Mouse (Mus musculus) embryonic facial prominence, embryonic 11.5 days (tissue): ENCODE results near the gene Gsk3a. TPM values are rescaled to one million over a fixed set of nuclear protein-coding genes. Genes with fewer than 3 reads are reported as not detected.
A peak's percentile ranks its signal among the peaks of the same experiment; 100 is the strongest.

ENCODE experiments used
- ATAC-seq: fragments of 200-750 bp; cut with Nextera tagmentation; replicated peaks from 2 replicates; pipeline ENCODE4 v1.8.0; 2017; ENCODE audit warnings: low read depth; ENCODE audit not compliant: insufficient number of reproducible peaks, low FRiP score, low TSS enrichment
- DNase-seq: peaks from one replicate; pipeline ENCODE4 v3.0.0-alpha.2; 2015; ENCODE audit warnings: low spot score
- H3K27ac ChIP-seq: fragments of 300-500 bp; sonication (generic); replicated peaks from 2 replicates; pipeline ENCODE4 v1.5.1; 2014; ENCODE audit warnings: mild to moderate bottlenecking, low read depth, low read length, control low read depth
- H3K27me3 ChIP-seq: fragments of 300-500 bp; sonication (generic); 2 replicates; pipeline ENCODE4 v1.6.1; 2014; ENCODE audit warnings: mild to moderate bottlenecking, low read length, moderate library complexity, mixed read lengths; ENCODE audit not compliant: control insufficient read depth, insufficient read depth
- H3K36me3 ChIP-seq: fragments of 300-500 bp; sonication (generic); replicated peaks from 2 replicates; pipeline ENCODE4 v1.6.1; 2014; ENCODE audit warnings: low read depth, mild to moderate bottlenecking, low read length, moderate library complexity, mixed read lengths; ENCODE audit not compliant: control insufficient read depth, insufficient read depth
- H3K4me1 ChIP-seq: fragments of 300-500 bp; sonication (generic); 2 replicates; pipeline ENCODE4 v1.6.1; 2014; ENCODE audit warnings: low read length, mixed read lengths; ENCODE audit not compliant: control insufficient read depth, insufficient read depth
- H3K4me2 ChIP-seq: fragments of 300-500 bp; sonication (generic); 2 replicates; pipeline ENCODE4 v1.6.1; 2014; ENCODE audit warnings: low read depth, mild to moderate bottlenecking, control low read depth, low read length, moderate library complexity
- H3K4me3 ChIP-seq: fragments of 300-500 bp; sonication (generic); 2 replicates; pipeline ENCODE4 v1.5.1; 2014; ENCODE audit warnings: low read depth, low read length, control low read depth
- H3K9ac ChIP-seq: fragments of 300-500 bp; sonication (generic); replicated peaks from 2 replicates; pipeline ENCODE4 v1.6.1; 2014; ENCODE audit warnings: mild to moderate bottlenecking, control low read depth, low read length
- H3K9me3 ChIP-seq: fragments of 300-500 bp; sonication (generic); replicated peaks from 2 replicates; pipeline ENCODE4 v1.6.1; 2016; ENCODE audit warnings: mild to moderate bottlenecking, low read length, inconsistent platforms, mixed read lengths; ENCODE audit not compliant: control insufficient read depth
- WGBS: fragments of 180-500 bp; shearing (Covaris S2); extraction: QIAGEN DNeasy Blood & Tissue Kit; methylation state at CpG from one replicate; pipeline ENCODE4 v1.1.7; 2014; 5-methylcytosine and 5-hydroxymethylcytosine counted together
- polyA plus RNA-seq: library from polyadenylated mRNA; unstranded; fragments of >200 nt; fragmentation: Nextera tagmentation; extraction: Ambion mirVana; gene quantifications from 2 replicates; pipeline ENCODE4 v1.2.1, GENCODE M21; 2014

Gsk3a gene
- polyA plus RNA-seq, 1 experiment from 2014 or later: 12.6 TPM

DNA sequence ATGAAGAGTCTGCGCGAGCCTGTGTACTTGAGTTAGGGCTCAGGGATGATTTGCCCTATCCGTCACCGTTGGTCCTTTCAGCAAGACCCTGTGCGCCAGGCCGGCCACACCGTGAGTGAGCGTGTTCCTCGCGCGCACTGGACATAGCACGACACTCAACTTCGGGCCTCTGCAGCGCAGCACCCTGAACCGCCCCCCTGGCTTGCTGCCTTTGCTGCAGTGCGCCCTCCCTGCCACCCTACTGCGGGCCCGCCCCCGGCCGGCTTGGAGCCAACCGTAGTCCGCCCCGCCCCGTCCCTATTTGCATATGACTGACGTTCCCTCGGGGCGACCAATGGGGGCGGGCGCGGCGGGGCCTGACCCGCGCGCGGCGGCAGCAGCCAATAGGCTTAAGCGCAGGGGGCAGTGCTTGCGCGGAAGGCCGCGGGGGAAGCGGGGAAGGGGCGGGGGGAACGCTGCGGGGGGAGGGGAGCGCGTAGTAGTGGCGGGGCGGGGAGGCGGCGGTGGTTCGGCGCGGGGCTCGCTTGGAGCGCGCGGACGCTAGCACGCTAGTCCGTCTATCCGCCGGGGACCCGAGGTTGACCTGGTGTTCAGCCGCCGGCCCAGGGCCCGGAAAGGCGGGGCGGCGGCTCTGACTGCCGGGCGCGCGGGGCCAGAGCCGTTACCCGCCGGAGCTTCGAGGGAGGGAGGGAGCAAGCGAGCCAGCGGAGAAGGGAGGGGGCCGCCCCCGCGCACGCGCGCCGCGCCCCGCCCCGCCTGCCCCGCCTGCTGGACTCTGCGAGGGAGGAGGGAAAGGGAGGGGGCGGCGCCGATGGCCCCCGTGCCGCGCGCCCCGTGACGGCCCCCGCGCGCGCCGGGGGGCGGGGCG, 44.3 kb upstream of the Gsk3a start:
- WGBS: under 1% methylated on average over 59 of the region's 108 CpGs
- Histone ChIP-seq H3K4me1 (peaks cover 19% of the 10 kb centered on the region), H3K4me2 (peak overlapping the region; percentile 87), H3K9me3 (no peaks in the 10 kb centered on the region), H3K36me3 (peaks cover 5% of the 10 kb centered on the region), H3K4me3 (peak overlapping the region; percentile 78), H3K27me3 (no peaks in the 10 kb centered on the region), H3K9ac (peak overlapping the region; percentile 83), H3K27ac (peak overlapping the region; percentile 97)
- ATAC-seq (peak; percentile 74), DNase-seq (peak; percentile 98)

DNA sequence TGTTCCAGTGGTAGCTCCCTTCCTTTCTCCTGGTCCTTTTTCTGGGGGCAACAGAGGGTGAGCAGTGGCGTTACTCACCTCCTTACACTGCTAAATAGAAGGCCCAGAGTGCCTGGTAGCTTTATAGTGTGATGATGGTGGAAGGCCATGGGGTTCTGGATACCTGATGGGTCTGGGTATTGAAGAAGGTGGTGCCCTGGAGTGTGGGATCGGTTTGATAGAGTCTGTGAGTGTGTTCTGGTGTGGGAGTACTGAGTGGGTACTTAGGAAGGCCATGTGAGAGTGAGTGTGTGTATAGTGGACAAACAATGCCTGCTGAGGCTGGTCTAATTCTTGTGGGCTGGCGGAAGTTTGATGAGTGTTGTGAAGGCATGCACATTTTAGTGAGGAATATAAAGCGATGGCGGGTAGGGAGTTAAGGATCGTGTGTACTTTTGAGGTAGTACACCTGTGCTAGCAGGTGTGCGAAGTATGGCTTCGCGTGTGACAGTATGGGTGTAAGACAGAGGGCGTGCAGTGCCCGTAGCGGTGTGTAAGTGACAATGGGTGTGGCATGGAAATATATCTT, 43.6 kb upstream of the Gsk3a start:
- ATAC-seq: no peak; the same call in 1 of the 2 replicates
- H3K9ac ChIP-seq: peak overlapping the region; percentile 43; the same call in 1 of the 2 replicates
- no peaks in the 10 kb centered on the region for H3K27me3 ChIP-seq
- no peaks in the 10 kb centered on the region for H3K9me3 ChIP-seq
- H3K27ac ChIP-seq: peak overlapping the region; percentile 97
- peak overlapping the region; percentile 66 for H3K4me2 ChIP-seq
- DNase-seq: no peak
- H3K4me3 ChIP-seq: peak overlapping the region; percentile 78
- H3K4me1 ChIP-seq: peaks cover 19% of the 10 kb centered on the region
- peaks cover 1% of the 10 kb centered on the region; the same call in 1 of the 2 replicates for H3K36me3 ChIP-seq
- WGBS: 26% methylated on average over 12 of the region's 12 CpGs

GRCm38 (mm10) chr7:25279861-25280791, 42.5 kb upstream of the Gsk3a start:
- Histone ChIP-seq H3K4me2 (peak overlapping the region; percentile 97), H3K4me1 (peaks cover 19% of the 10 kb centered on the region), H3K27me3 (no peaks in the 10 kb centered on the region), H3K9me3 (no peaks in the 10 kb centered on the region), H3K9ac (peak overlapping the region; percentile 83), H3K36me3 (no peaks in the 10 kb centered on the region), H3K4me3 (peak overlapping the region; percentile 55), H3K27ac (peak overlapping the region; percentile 97)
- 2% methylated on average over 6 of the region's 6 CpGs for WGBS
- DNase-seq: peak; percentile 77
- ATAC-seq: peak; percentile 30

DNA sequence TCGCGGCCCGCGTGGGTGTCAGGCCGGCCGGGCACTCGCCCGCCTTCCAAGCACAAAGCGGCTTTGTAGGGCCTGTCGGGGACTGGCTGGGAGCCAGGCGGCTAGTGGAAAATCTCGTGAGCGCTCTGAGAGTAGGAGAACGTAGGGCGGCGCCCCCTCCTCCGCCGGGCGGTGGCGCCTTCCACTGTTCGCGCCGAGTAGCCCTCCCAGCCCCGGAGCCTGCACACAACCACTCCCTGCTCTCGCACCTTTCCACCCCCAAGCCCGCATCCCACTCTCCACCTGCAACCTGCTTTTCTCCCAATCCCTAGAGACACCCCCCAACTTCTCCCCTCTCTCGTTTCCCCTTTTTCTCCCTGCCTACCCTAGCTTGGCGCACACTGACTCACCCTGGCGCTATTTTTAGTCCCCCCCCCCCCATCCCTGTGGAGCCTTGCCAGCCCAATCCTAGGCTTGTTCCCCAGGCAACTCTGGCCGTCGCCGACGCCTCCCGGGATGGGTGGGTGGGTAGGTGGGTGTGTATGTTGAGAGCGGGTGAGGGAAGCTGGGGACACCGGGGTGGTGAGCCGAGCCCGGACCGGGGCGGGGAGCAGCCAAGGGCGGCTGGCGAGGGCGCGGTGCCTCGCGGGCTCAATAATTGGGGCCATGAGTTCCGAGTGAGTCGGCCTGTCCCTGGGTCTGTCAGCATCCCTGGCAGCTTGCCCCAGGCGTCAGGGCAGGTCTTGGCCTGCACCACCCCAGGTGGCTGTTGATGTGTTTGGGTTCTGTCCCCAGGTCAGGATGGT, 41.6 kb upstream of the Gsk3a start:
- DNase-seq (peak; percentile 89), ATAC-seq (peak; percentile 35)
- Histone ChIP-seq H3K4me2 (peak overlapping the region; percentile 97), H3K36me3 (no peaks in the 10 kb centered on the region), H3K27ac (peak overlapping the region; percentile 97), H3K27me3 (no peaks in the 10 kb centered on the region), H3K9me3 (no peaks in the 10 kb centered on the region), H3K4me3 (peak overlapping the region; percentile 55), H3K4me1 (peaks cover 17% of the 10 kb centered on the region), H3K9ac (peak overlapping the region; percentile 83)
- 1% methylated on average over 46 of the region's 49 CpGs for WGBS

DNA sequence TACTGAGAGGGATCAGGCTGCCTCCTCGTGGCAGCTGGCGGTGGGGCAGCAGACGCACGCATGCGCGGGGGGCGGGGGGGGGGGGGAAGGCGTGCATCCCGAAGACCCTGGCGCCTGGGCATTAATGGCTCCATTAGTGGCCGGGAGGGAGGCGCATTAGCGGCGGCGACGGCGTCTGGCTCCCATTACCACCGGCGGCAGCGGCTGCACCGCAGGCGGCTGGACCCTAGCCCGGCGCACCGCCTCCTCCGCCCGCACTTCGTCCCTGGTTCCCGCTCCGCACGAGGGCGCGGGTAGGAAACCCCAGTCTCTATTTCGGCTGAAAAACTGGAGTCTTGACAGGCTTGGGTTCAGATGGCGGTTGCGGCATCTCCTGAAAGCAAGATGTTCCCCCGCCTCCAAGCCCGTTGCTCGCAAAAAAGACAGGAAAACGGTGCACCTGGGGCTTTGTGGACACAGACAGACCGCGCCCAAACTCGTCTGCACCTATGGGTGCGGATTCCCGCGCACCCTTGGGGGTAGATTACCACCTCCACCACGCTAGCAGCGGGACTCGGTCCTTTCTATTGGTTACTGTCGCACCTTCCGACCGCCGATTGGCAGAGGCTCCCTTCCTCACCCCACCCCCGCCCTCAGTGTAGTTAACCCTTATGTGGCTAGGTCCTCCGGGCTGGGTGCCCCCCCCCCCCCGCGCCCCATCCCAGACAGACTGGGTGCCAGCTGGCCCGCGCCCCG, 40.9 kb upstream of the Gsk3a start:
- ATAC-seq: peak; percentile 40
- H3K9me3 ChIP-seq: no peaks in the 10 kb centered on the region
- WGBS: 0% methylated on average over 49 of the region's 60 CpGs

GRCm38 (mm10) chr7:25277998-25278340, 40.3 kb upstream of the Gsk3a start:
- Histone ChIP-seq H3K9me3 (no peaks in the 10 kb centered on the region), H3K4me1 (peaks cover 13% of the 10 kb centered on the region), H3K9ac (peak overlapping the region; percentile 14; the same call in 1 of the 2 replicates), H3K27ac (peak overlapping the region; percentile 97), H3K4me3 (peak overlapping the region; percentile 55), H3K4me2 (peak overlapping the region; percentile 97), H3K36me3 (no peaks in the 10 kb centered on the region), H3K27me3 (no peaks in the 10 kb centered on the region)
- 15% methylated on average over 4 of the region's 4 CpGs for WGBS
- ATAC-seq: no peak
- no peak for DNase-seq

More for the DNA sequence above, 40.9 kb upstream of the Gsk3a start:
- peak; percentile 88 for DNase-seq
- Histone ChIP-seq H3K4me3 (peak overlapping the region; percentile 55), H3K27me3 (no peaks in the 10 kb centered on the region), H3K4me2 (peak overlapping the region; percentile 97), H3K9ac (peak overlapping the region; percentile 83), H3K36me3 (no peaks in the 10 kb centered on the region), H3K27ac (peak overlapping the region; percentile 97), H3K4me1 (peaks cover 13% of the 10 kb centered on the region)

DNA sequence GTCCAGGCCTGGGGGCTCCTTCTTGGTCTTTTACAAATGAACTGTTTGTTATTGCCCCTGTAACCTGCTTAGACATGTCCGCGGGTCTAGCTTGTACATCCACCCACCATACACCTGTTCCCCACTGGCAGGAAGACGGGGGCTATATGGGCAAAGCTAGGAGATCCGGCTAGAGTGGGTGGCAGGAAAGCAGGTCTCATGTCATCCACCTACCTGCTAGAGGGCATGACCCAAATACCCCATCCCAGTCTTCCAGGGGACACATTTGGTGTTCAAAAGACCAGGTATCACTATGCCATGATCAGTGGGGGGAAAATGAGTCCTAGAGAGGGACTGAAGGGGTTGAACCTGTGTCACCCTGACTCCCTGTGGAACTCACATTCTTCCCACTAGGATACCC, 39.8 kb upstream of the Gsk3a start:
- Histone ChIP-seq H3K4me2 (peak overlapping the region; percentile 97; the same call in 1 of the 2 replicates), H3K9me3 (no peaks in the 10 kb centered on the region), H3K27me3 (no peaks in the 10 kb centered on the region), H3K27ac (no peak overlapping the region; the same call in 1 of the 2 replicates), H3K4me3 (no peak overlapping the region), H3K9ac (no peak overlapping the region; the same call in 1 of the 2 replicates), H3K4me1 (peaks cover 13% of the 10 kb centered on the region), H3K36me3 (no peaks in the 10 kb centered on the region)
- WGBS: 76% methylated on average over 4 of the region's 4 CpGs
- DNase-seq (no peak), ATAC-seq (no peak)
